Mouse (Mus musculus): ENCODE data around the gene Samd15.
"Not testable (repeated sequence)": the region's sequence is repeated elsewhere in the genome, so short reads cannot be mapped to it uniquely, and the experiment has no call there.

Samd15 gene

GRCm38 (mm10) chr12:87199206-87199972 is at the start of gene Samd15:
Samd15 (plus strand) TSS chr12:87199723.
- peak in 1 of 2 experiments; percentile 57 for DNase-seq

GRCm38 (mm10) chr12:87154448-87154847 is 45.1 kb upstream of the Samd15 start:
- not testable (repeated sequence) for DNase-seq

GRCm38 (mm10) chr12:87157361-87157760 is 42.2 kb upstream of the Samd15 start:
- DNase-seq: peak; percentile 45 to 66

DNA sequence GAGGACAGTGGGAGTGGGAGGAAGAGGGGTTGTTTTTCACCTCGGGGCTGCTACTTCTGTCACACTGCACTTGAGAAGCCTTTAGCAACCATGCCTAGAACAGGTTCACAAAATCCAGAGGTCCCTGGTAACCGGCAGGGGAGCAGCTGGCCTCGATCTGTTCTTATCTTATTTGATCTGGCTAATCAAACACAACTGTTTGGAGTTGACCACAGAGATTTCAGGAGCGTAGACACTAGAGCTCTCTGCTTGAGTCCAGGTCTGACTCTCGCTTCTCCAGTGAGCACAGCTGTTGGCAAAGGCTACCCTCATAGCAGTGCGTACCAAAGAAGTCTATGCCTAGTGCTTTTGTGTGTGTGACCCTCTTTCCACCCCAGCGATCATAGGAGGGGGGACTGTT is 41.4 kb upstream of the Samd15 start:
- peak in 1 of 2 experiments; percentile 11 for DNase-seq

- no peak for DNase-seq
These were observed 39.2 kb upstream of the Samd15 start for GRCm38 (mm10) chr12:87160310-87160709.

DNA sequence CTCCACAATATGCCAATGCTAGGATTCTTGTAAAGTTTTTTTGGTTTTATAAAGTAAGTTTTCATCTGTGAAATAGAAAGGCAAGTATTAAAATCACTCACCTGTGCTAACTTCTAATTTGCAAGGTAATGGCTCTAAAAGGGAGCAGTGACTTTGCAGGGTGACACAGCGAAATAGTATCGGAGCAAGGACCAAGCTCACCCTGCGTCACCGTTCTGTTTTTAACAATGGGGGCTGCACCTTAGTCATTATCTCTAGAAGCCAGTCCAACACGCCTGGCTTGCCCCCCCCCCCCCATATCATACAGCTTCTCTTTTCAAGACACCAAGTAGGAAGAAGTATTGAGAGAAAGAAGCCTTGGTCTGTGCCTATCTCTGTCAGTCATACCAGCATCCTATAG is 38.7 kb upstream of the Samd15 start:
- DNase-seq: no peak

DNA sequence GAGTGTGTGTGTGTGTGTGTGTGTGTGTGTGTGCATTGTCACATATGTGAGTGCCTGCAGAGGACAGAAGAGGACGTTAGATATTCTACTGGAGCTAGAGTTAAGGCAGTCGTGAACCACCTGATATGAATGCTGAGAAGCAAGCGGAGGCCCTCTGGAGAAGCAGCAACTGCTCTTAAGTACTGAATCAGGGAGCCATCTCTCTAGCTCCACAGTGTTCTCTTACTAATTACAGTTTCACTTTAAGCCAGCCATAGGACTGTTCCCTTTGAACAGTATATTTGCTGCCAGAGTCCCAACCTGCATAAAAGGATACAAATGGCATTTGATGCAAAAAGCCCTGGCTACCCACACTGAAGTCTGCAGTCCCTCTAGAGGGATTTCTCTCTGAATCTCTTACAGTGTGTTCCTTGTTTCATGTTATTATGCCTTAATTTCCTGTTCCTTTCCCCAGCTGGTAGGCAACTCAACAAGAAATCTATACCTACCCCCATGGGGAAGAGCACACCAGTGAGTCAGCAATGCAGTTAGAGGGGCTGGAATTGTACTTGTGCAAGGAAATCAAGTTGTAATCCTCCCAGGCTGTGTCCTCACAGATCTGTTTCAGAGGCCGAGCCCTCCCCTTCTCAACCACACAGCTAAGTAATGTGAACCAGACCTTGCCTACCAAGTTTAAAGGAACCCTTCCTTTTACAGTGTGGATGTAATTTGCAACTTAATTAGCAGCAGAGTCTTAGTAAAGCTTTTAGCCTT is 24.2 kb upstream of the Samd15 start:
- DNase-seq: no peak

DNA sequence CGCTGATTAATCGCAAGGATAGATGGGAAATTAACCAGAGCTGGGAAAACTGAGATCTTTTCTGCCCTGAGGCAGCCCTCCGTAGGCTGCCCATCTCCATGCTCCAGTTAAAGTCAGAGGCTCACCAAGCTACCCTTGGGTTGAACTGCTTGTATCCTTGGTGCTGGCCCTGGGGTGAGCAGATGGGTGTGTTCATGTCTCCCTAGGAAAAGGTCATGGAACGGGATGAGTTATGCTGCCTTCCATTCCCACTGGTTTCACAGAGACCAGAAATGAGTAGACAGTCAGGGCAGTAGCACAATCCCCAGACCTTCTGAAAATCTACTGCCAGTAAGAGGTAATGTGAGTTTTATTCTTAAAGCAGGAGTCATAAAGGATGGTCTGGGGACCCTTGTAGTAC is 21.9 kb upstream of the Samd15 start:
- no peak for DNase-seq

DNA sequence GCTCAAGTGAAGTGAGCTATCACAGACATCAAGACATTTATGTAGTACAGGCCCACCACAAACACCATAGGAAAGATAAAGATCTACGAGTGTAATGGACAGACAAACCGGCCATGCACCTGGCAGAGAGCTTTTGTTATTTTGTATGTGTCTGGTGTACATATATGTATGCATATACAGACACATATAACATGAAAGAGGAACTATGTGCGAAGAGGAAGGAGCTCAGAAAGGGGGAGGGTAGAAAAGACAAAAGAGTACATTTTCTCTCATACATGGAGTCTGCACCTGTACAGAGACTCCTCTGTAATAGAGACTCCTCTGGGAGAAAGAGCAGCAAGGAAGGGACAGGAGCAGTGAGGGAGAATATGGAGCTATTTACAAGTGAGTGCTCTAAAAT is 6.5 kb upstream of the Samd15 start:
- DNase-seq: no peak

- no peak for DNase-seq
These were observed 4.5 kb upstream of the Samd15 start for GRCm38 (mm10) chr12:87195069-87195468.

DNA sequence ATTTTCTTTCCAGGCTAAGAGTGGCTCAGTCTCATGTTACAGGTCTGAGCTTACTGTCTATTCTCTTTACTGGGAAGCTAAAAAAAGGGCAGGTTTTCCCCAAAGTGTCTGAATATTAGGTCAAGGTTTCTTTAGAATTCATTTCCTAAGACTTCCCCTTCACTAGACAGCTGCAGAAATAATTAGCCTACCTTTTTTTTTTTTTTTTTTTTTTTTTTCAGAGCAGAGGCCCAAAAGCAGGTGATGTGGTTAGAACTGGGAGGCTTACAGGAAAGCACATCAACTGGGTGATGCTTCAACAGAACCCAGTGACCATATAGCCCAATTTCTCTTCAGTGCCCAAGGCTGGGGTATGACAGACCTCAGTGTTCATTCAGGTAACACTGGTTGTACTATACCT is 3.2 kb upstream of the Samd15 start:
- no peak for DNase-seq

GRCm38 (mm10) chr12:87198792-87199191 is 731 bp upstream of the Samd15 start:
- no peak for DNase-seq

DNA sequence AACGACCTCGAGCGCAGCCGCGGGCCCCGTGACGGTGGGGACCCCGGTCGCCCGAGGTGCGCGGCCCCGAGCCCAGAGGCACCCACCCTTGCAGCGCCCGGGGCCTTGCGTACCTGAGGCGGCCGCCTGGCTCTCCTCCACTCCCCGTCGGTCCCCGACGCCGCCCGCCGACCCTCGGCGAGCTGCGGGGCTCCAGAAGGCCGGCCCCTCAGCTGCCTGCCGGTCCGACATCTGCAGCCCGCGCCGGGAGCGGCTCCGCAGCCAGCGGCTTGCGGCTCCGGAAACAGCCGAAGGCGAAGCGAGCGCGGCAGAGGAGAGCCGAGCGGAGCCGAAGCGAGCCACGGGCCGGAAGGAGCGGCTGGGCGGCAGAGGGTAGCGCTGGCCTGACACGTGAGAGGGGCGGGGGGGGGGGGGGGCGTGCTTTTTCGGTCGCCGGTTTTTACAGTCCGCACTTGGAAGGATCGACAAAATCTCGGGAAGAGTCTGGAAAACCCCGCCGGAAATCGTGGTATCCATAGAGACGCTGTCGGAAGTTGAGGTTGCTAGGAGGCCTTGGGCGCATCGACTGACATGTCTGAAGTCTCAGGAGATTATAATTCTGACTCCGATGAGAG is 557 bp downstream of the Samd15 start, which contains the start of gene Tmed8:
Gene Tmed8, minus strand, starts transcription at position 482 of the 614 bp plus-strand sequence.
- DNase-seq: peak; percentile 84 to 91

DNA sequence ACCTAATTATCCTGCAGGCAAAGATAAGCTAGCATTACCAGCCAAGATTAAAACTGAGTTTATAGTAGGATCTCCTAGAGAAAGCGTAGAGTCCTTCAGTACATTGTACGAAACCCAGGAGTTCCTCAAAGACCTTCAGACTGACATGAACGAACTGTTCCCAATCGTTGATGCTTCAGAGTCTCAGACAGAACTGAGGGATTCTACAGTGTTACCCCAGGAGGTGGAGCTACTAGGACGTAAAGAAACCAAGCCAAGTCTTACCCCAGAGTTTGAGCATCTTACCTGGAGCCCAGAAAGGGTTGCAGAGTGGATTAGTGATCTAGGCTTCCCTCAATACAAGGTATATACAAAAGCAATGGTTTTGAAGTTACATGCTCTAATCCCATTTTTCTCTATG is 2.2 kb downstream of the Samd15 start:
- DNase-seq: no peak

- DNase-seq: not testable (repeated sequence)
These were observed 6.3 kb downstream of the Samd15 start for GRCm38 (mm10) chr12:87205789-87206188.

DNA sequence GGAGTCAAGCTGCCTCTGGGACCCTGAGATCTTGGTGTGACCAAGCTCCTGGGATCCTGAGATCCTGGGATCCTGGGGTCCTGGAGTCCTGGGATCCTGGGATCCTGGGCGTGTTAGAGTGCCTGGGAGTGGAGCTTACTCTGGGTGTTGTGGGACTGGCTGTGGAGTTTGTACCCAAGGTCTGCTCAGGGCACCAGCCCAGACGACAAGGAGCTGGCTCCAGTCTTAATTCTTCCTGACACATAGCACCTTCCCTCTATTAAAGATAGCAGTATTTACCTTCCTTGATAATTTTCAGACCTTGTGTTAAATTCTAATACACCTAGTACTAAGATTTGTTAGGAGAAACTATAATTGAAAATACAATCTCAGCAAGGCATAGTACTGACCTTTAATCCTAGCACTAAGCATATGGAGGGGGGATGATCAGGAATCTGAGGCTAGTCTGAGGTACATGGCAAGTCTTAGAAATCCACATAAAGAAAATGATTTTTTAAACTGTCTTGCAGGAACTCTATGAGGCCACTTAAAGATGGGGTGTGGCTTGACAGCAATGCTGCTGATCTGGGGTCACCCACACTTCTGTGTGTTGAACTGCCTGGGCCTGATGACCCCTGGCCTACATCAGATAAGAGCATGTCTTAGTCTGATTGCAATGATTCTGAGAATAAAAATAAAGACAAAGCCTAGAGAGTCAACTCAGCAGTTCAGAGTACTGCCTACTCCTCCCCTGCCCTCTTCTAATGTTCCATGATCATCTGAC is 13.5 kb downstream of the Samd15 start:
- no peak for DNase-seq

GRCm38 (mm10) chr12:87216053-87216452 is 16.5 kb downstream of the Samd15 start:
- no peak for DNase-seq

GRCm38 (mm10) chr12:87217596-87217995 is 18.1 kb downstream of the Samd15 start:
- no peak for DNase-seq

DNA sequence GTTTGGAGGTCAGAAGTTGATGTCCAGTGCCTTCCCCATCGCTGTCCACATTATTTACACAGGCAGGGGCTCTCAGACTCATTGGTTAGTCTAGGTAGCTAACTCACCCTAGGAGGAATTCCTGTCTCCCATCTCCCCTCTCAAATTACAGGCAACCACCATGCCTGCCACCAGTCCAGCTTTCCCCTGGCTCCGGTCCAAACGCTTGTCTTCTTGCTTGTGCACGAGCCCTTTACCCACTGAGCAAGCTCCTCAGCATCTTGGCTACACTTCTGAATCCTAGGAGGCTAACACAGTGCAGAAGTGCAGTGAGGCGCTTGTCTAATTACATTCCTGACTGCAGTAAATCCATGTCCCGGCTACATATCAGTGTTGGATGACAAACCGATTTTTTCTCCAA is 19.8 kb downstream of the Samd15 start:
- peak; percentile 31 to 39 for DNase-seq

GRCm38 (mm10) chr12:87224950-87225349 is 25.4 kb downstream of the Samd15 start:
- DNase-seq: no peak

DNA sequence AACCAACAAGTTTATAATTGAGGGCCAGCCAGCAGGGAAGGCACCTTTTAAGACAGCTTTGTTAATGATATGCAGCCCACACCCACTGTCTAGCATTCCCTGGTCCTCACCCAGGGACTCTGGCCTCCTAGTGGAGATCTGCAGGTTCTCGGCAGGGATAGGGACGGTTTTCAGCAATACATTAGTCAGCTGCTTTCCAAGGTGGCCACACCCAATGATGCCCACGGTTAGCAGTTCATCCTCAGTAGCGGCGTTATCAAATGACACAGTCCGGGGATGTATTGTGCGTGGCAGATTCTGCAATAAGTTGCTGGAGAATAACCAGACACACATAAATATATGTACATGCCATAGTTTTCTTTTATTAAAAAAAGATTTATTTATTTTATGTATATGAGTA is 27.3 kb downstream of the Samd15 start:
- DNase-seq: no peak

DNA sequence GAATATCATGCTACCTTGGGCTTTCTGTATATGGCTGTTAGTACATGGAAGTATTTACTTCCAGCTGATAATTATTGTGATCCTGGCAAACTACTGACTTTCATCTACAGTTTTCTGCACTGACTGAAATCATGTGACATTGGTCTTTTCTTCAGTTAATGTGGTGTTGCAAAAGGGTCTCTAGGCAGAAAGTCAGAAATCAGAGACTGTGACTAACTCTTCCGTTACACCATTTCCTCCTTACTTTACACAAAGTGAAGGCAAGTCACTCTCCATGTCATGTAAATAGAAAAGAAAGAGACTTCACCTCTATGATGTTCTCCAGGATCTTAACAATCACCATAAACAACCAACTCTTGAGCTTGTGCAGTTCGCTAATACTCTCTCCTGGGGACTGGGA is 30.1 kb downstream of the Samd15 start:
- no peak for DNase-seq

DNA sequence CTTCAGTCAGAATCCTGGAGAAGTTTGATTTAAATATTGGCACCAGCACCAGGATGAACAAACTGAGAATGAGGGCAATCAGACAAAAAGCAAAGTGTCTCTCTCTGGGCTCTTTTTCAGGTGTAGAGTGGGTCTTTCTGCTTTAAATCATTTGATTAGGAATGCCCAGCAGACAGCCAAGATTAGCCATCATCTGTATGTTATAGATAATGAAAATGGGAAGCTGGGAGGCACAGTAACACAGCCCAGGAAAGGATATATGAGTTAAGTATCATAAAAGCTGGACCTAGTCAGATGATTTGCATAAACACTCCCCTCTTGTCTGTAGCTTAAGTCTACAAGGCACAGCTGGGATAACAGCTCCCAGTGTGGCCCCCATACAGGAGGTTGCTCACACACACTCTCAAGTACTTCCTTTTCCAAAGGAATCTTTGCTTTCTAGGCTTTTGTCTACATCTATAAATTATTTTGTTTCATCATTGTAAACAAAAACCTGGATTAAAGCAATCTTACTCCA is 30.9 kb downstream of the Samd15 start:
- DNase-seq: no peak

Measured in kidney, postnatal 4 days (tissue).